Mouse (Mus musculus) left cerebral cortex, postnatal 10 days (tissue): ENCODE measurements at regions not wholly inside any gene's neighbourhood (a gene's known extent, or its start where the extent isn't known, plus 50 kb on each side); places are given as distances from the start of the nearest gene placed in this dataset.

Experiments
- DNase-seq, 2 experiments: peaks; one replicate each; pipeline ENCODE4 v3.0.0; 2021 to 2022; ENCODE audit warnings: low spot score in 2 of 2, mixed read lengths in 1 of 2; ENCODE audit errors: extremely low spot score in 1 of 2
- intact Hi-C: fragments of 180-260 bp; cut with DNase I; formaldehyde crosslinking; loops from one replicate; pipeline ENCODE4 v1.15.1; 2025

DNA sequence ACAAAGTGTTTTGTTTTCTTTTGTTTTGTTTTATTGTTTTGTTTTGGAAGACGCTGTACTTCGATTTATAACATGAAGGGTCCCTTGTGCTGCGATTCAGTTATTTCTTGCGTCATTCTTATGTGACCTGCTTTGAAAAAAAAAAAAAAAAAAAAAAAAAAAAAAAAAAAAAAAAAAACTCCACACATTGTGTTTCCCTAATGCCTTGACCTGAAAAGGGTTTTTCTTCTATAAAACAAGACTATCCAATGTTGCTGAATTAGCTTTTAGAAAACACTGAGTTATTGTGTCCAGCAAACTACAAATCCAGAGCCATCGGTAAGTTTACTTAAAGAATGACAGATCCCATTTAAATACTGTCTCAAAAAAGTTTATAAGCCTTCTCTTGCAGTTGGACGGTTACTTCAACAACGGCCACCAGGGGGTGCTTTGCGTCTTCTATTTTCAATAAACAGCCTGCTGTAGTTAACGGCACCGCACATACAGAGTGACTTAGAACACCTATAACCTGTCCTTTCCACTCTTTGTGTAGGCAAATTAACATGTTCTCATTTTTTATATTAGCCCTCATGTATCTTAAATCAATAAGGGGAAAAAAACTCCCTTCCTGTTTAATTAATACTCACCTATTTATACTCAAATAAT lies 103.9 kb upstream of the Cxadr start:
- intact Hi-C loops = loop anchor here (5.0 to 10.0 kb wide), 2 partner anchors 150 to 437 kb away; no protein-coding TSS in a partner anchor
- DNase-seq = peak; percentile 85 to 87

DNA sequence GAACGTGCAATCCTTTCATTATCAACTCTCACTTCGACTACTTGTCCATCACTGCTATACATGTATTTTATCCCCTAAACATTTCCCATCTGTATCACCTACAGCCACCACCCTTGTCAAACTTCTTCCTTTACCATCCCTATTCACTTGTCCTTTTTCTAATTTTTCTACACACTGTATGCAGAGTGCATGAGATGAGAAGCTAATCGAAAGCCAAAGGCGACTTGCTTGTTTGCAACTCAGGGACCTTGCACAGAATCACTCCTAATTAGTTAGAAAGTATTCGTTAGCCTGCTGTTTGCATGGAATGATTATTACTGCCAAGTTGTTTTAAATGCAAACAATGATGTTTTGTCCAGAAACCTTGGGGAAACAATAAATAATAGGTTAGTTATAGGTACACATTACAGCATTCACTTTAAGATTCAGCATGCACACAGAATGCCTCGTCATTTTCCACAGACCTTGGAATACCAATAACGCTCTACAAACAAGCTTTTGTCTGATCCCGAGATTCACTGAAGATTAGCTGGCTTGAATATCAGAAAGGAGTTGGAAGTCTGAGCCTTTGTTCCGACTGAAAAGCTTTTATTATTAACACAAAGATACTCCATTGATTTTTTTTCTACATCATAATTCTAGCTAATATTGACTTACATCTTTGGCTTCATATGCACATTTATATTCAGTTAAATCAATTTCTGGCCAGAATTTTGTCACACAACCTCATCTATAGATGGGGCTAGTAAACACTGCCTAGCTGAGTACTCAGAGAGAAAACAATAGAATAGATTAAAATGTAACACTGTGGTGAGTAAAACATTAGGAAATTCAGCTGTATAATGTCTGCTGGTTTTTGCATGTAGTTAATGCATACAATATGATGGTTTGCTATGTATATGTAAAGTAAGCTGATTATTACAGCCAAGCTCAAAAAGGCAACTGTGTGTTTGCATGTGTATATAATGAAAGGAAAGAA lies 130.4 kb upstream of the Cxadr start:
- no peak for DNase-seq
- intact Hi-C loops = no loop called here

DNA sequence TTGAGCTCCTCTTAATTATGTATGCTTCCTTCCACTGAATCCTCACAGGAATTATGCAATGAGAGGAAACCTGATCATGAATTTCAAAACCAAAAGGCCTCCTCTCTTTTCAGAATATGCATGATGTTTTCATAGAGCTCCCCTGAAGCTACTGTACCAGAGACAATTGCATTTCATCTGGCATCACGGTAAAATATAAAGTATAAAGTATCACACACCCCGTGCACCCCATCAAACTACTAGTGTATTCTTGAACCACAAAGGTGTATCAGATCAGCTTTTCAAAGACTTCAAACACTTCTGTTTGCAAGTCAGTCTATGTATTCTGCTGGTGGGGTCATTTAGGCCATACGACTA lies 144.4 kb upstream of the Cxadr start:
- DNase-seq = no peak
- intact Hi-C loops = loop anchor here (5.0 to 10.0 kb wide), 5 partner anchors 510 to 1025 kb away; no protein-coding TSS in a partner anchor

DNA sequence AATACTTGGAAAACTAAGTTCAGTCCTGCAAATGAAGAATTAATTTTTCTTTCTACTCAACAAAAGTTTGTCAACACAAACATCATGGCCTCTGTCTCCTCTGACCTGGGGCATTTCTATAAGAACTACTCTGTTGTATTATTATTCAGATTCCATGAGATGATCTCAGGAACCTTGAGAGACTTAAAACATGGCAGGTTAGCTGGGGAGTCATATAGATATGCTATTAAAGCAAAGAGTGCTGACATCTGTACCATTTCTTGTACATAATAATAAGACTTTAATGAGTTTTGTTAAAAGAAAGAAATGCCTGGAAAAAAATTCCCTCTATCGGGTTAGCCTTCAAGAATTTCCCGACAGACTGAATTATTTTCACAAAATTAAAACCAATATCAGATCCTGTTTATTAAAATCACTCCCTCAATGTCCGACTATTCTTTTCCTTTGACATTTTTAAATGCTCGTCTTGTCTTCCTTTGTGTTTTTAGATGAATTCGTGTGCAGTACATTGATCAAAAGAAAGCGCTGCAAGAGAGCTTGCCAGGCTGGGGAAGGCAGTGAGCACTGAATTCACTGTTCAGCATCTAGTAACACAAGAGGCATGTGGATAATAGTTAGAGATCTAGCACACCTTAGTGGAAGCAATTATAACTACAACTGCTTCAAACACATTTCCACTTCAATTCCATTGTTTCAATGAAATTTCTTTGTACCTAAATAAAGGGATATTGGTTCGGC lies 145.0 kb upstream of the Cxadr start:
- peak; percentile 44 to 80 for DNase-seq
- intact Hi-C loops = loop anchor here (5.0 to 10.0 kb wide), 5 partner anchors 509 to 1024 kb away; no protein-coding TSS in a partner anchor

DNA sequence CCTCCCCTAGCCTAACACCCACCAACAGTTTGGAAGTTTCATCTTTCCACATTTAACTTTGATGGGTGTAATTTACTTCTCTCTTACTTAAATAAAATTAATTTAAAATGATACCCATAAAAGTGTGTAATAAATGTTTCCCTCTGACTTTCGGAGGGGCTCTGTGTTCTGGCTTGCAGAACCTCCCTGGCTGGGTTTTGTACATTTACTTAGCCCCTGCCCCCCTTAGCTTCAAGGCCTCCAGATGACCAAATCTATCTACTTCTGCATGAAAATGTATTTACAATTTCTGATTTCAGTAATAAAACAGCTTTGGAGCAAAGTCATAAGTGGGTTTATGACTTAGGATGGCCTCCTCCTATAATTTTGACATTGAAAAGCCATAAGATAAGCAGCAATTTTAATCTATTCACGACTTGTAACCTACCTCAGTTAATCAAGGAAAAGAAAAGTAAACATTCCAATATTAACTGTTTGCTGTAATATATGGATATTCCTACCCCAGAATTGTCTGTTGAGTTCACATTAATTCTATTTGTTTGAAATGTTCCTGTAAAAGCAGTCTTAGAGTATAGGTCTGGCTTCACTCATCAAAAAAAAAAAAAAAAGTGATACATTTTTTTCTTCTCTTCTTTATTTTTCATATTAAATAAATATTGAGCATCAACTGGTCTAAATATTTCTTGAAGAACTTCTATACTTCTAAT lies 147.2 kb upstream of the Cxadr start:
- intact Hi-C loops = loop anchor here (10.0 kb wide), 2 partner anchors 709 to 919 kb away; no protein-coding TSS in a partner anchor

DNA sequence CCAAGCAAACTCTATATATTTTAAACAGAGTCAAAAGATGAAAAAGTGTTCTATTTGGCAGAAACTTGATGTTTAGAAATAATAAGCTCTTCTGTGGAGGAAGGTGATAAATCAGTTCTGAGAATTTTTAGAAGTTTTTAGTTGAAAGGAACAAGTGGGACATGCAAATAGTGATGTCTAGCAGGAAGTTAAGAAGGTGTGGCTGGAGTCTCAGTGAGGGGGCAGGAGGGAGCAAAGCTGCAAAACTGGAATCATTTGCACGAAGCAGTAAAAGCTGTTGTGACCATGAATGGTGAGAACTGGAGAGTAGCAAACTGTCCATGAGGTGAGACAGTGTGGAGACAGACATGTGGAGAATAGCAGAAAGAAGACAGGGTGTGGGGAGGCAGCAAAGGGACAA lies 157.1 kb upstream of the Cxadr start:
- DNase-seq = no peak
- intact Hi-C loops = no loop called here

More for the DNA sequence above, 147.2 kb upstream of the Cxadr start:
- DNase-seq = no peak

DNA sequence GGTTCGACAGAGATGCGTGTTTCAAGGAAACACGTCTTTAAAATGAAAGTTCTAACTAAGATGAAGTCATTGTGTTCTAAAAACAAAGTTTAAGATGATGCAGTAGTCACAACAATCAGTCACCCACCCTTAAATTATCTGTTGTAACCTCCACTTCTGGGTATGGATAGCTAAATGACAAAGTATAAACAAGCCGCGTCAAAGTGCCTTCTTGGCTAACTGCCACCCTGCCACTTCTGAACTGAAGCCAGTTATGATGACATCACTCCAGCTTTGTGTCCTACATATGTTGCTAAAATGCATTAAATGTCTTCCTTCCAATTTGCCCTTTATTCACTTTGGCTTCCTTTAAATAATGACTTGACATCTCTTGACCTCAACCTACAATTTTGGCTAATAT lies 165.8 kb upstream of the Cxadr start:
- DNase-seq = no peak
- intact Hi-C loops = no loop called here

DNA sequence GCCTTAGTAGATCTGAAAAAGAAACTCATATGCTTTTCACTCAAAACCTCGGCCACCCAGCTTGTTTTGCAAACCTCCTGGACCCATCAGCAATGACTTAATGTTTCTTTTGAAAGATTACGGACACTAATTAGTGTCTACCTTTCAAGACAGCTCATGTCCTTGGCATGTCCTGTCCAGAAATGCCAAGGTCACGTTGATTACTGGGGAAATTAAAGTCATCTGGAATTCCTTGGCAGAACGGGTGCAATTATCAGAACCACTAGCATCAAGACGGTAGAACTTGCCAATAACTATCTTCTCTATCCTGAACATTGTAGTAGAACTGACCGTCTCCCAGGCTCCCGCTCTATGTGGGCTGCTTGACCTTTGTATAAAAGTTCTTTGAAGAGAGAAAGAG lies 166.8 kb upstream of the Cxadr start:
- intact Hi-C loops = no loop called here
- no peak for DNase-seq

DNA sequence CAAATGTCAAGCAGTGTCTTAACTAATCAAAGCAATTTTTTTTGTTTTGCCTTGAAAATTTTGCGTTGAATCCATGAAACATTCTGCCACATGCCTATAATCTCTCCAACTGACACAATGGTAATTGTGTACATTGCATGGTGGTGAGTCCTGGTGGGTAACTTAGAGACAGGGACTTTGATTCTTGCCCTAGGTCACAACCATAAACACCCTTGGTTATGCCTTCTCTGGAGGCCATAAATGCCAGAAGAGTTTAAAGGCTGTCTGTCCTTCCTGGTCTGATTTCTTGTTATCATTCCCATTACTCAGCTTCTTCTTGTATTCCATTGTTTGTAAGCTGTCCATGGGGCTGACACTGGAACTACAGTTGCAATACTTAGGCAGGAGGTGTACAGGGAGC lies 179.6 kb upstream of the Cxadr start:
- no peak for DNase-seq
- intact Hi-C loops = no loop called here

DNA sequence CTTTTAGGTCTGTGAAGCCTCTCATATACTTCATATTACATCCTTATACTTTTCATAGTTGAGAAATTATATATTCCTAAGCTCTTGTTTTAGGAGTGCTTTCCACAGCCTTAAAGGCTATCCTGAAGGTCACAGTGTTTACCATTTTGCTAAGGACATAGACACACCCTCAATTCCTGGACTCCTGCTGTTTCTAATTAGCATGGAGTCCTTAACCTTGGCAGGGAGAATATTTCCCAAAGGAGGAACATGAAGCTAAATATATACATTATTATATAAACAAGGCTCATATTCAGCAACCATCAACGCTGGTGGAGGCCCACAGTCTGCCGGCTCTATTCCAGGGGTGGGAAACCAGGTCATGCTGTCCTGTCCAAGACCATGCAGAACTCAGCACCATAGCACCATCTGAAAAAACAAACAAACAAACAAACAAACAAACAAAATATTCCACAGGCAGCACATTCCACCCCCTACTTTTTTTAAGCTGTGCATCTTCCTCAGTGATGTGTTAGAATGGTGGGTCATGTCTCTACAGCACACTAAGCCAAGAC lies 180.9 kb upstream of the Cxadr start:
- intact Hi-C loops = no loop called here
- no peak for DNase-seq

DNA sequence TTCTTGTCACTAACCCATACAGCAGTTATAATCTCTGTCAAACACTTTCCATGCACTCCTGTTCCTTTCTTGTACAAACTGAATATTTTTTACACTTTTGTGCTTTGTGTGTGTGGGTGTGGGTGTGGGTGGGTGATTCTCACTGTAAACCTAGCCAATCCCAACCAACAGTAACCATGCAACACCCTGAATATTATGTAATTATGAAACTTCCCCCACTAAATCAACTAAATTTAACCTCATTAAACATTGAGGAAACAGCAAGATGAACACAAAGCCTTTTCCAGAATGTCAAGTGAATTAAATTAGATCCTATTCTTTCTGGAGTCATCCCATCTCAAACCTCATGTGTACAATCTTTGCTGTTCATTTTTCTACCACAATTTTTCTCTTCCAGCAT lies 197.0 kb upstream of the Cxadr start:
- DNase-seq = no peak

DNA sequence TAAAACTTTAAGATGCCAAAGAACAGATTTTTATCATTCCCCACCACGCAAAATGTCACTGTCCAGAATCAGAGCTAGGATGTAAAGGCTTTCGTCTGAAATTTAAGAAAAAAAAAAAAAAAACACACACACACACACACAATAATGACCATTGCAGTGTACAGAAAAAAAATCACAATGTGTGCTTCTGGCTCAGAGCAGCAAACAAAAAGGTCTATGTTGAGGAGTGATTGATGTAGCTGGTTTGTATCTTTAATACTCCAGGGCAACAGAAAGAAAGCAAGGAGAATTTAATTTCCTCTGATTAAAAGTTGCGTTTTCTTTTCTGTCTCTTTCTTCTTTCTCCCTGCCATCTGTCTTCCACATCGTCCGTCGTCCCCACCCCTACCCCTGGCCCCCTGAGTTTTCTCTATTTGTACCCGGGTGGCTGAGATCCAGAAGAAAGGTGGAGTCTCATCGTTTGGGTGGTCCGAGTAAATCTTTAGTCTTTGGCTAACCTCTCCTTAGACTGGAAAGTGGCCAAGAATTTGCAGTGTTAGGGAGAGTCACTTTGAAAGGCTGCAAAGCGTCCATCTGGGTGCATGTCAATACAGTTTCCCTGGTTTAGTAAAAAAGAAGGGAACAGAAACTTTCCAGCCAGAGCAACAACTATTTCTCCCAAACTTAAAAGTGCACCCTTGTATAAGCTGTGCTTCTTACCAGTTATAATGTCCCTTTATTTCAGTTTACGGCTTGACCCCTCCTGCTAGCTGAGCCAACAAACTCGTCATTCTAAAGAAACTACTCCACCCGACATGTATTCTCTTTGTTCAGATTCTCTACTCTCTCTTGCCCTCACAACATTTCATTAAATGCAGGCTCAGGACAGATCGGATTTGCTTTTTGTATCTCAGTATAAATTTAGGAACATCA lies 199.6 kb upstream of the Cxadr start:
- intact Hi-C loops = no loop called here
- no peak for DNase-seq

More for the DNA sequence above, 197.0 kb upstream of the Cxadr start:
- intact Hi-C loops = no loop called here

DNA sequence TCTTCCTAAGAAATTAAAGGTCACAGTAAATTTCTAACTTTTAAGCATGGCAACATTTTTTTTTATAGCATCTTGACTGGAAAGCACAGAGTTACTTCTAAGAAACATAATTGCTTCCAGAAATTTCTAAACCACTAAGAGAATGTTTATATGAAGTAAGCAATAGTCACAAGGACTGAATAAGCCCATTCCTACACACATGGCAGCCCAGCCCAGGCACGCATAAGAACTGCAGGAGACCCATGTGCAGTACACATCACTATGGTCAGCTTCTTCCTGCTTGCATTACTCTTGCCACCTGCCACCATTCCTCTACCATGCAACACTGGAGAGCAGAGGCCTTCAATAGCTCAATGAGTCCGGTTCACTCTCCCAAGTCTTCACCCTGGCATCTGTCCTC lies 201.4 kb upstream of the Cxadr start:
- intact Hi-C loops = no loop called here
- DNase-seq = no peak

DNA sequence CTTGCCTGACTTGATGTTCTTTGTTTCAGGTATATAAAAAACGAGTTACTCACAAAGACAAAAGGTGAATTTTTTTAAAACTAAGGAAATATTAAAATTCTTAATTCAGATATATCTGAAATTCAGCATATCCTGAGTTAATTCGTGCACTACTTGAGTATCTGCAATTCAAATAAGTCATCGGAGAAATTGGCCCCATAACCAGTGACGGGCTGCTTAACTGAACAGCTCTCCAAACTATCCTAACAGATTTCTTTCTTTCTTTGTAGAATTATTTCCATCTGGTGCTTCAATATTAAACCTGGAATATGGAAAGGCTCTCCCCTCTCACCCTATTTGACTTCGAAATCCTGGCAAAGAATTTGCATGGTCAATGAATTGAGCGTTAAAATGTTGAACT lies 202.2 kb upstream of the Cxadr start:
- no peak for DNase-seq
- intact Hi-C loops = no loop called here

DNA sequence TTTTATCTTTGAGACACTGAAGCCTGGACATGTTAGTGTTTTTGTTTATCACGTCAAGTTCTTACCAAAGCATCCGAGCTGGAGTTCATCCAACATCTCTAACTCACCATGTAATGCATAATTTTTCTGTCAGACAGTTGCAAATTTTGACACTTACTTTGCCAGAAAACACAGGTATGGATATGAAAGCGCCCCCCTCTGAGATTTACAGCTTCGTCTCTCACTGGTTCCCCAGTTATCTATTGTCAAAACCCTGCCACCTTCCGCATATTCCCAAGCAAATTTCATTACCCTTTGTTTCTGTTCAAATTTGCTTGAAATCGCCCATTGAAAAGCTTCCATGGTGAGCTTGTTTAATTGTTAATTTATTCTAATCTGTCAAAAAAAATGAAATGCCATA lies 202.7 kb upstream of the Cxadr start:
- no peak for DNase-seq
- intact Hi-C loops = no loop called here

DNA sequence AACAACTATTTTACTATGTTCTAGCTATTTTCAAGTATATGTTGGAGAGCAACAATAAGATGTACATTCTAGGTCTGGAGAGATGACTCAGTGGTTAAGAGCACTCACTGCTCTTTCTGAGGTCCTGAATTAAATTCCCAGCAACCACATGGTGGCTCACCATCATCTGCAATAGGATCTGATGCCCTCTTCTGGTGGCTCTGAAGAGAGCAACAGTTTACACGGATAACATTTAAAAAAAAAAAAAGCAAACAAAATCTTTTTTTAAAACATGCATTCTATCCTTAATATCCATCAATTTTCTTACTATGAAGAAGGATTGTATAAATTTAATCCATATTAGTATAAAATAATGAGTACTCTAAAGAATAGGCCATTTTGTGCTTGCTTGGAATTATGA lies 204.7 kb upstream of the Cxadr start:
- intact Hi-C loops = no loop called here
- no peak for DNase-seq

DNA sequence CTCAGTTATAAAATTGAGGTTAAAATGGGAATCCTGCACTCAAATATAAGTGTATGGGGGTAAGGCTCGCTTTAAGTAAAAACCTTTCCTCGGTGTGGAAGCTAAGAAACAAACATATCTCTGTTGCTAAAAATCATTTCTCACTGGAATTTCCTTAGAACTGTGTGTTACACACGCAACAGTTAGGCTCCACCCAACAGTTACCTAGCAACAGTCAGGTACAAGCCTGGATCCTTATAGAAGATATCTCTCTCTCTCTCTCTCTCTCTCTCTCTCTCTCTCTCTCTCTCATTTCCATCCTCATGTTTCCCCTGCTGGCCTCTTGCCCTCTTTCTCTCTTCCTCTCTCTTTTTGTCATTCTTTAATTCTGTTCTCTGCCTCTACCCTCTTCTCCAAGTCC lies 211.1 kb upstream of the Cxadr start:
- intact Hi-C loops = no loop called here
- DNase-seq = no peak
